Mouse (Mus musculus) T-helper 2 cell (primary cell): ENCODE measurements around the gene Cep104.

Experiments
- in situ Hi-C: fragments of 300-600 bp; cut with MboI, MseI; formaldehyde crosslinking; loops from one replicate; pipeline ENCODE4 v1.15.1; 2025; ENCODE audit warnings: high pct_unique_total_duplicates

Gene Cep104

DNA sequence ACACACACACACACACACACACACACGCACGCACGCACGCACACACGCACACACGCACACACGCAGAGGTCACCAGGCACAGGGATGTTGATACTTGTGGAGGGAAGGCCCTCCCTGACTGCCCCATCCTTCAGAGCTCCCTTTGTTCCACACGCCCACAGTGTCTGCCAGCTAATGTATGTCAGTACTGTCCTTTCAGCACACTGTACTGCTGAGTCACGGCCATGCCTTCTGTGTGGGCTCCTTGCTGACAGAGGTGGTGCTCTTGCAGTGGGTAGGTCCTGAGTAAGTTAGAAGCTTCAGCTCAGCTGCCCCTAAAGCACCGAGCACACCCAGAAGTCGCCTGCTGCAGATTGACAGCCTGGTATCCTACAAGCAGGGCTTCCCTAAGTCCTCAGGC, 5.5 kb downstream of the Cep104 start:
- in situ Hi-C loops: no loop called here

DNA sequence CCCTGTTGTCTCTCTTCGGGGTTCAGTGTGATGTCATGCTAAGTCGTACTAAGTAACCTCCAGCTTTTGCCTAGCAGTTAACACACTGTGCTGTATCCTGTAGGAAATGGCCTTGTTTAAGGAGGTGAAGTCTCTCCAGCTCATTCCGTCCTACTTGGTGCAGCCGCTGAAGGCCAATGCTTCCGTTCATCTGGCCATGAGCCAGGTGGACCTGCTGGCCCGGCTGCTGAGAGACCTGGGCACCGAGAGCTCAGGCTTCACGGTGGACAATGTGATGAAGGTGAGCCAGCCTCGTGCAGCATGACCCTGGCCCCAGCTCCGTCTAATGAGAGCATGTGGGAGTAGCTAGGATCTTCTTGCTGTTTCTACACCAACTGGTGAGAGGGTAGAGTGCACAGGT, 17.7 kb downstream of the Cep104 start:
- in situ Hi-C loops: no loop called here

DNA sequence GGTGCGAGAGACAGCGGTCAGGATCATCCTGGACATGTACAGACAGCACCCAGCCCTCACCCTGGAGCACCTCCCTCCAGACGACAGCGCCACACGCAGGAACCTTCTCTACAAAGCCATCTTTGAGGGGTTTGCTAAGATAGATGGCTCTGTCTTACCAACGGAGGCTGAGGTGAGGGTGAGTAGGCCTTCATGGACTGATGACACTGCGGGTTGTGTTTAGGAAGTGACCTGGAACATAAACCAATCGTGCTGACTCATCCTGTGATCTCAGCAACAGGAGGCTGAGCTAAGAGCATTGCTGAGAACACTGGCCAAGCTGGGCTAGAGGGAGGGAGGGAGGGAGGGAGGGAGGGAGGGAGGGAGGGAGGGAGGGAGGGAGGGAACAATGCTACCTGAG, 18.5 kb downstream of the Cep104 start:
- in situ Hi-C loops: no loop called here

DNA sequence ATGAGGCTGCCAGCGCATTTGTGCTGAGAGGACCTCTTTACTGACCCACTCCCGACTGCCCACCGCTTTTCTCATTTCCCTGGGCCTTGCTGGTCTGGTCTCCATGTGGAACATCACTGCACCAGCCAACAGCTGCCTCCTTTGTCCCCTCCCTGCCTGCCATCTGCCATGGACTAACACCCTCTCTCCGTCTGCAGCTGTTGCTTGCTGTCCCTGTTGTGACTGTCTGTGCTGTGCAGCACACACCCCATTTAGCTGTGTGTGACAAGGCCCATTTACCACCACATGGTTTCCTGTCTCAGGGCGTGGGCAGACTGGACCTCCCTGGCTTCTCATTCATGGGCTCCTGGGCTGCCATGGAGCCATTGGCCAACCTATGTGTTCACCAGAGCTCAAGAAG, 30.5 kb downstream of the Cep104 start:
- in situ Hi-C loops: no loop called here

DNA sequence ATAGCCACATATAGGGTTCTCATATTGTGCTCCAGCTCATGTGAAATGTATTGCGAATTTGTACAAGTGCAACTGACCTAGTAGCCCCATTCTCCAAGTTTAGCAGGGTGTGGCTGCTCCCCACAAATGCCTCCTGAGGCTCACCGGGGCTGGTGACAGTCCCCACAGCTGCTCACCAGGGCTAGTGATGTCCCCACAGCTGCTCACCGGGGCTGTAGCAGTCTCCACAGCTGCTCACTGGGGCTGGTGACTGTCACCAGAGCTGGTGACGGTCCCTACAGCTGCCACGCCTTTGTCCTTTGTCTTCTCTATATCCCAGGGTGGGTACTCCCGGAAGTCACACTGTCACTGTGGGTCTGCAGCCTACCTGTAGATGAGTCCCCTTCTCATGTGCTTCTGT, 31.3 kb downstream of the Cep104 start:
- in situ Hi-C loops: no loop called here

DNA sequence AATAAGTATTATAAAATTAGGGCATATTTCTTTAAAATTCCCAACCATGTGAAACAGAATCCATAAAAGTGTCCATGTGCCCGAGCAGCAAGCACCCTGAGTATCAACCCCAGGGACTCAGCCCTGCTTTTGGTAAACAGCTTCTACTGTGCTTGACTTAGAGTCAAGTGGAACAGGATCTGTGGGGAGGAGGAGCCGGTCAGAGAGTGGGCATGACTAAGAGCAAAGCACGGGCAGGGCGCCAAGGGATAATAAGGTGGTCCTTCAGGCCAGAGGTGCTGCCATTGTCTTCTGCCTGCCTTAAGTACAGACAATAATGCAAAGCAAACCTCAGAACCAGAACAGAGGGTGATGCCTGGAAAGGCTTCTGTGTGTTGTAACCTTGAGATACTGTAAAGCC, 32.8 kb downstream of the Cep104 start:
- in situ Hi-C loops: no loop called here

DNA sequence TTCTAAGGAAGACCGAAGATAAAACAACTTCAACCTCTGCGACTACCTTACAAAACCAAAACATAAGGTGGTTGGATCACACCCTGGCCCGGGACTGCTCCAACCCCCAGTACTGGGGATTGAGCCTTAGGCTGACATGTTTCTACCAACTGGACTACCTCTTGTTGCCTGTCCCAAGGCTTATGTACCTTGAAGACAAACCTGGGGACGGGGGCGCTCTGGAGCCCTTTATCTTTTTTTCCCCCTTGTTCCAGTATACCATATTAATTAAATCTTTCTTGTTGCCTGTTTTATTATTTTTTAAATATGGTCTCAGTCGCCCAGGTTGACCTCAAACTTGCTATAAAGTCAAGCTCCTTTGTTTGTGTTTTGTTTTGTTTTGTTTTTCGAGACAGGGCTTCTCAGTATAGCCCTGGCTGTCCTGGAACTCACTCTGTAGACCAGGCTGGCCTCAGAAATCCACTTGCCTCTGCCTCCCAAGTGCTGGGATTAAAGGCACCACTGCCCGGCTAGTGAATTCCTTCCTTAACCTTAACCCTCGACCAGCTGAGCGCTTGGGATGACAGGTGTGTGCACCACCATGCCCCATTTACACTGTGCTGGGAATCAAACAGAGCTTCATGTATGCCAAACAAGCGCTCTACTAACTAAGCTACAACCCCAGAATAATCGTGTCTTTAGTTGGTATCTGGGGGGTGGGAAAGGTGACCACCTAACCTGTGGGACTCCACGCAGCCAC, 36.1 kb downstream of the Cep104 start:
- in situ Hi-C loops: loop anchor here (5.0 kb wide), 1 partner anchor 34 kb away; the partner anchor contains the start of genes Cep104 and Dffb

DNA sequence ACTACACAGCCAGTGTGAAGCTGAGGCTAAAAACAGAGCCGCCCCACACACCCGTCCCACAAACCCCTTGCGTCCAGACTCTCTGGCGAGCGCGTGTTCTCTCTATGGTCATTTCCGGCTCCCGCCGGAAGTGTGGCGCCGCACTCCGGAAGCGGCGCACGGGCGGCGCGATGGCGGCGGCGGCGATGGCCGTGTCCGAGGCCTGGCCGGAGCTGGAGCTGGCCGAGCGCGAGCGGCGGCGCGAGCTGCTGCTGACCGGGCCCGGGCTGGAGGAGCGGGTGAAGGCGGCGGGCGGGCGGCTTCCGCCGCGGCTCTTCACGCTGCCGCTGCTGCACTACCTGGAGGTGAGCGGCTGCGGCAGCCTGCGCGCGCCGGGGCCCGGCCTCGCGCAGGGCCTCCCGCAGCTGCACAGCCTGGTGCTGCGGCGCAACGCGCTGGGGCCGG, 36.7 kb downstream of the Cep104 start, which contains the start of gene Lrrc47:
Gene Lrrc47 (plus strand): TSS at position 86 of the 444 bp plus-strand sequence.
- in situ Hi-C loops: loop anchor here (5.0 kb wide), 1 partner anchor 34 kb away; the partner anchor contains the start of genes Cep104 and Dffb

DNA sequence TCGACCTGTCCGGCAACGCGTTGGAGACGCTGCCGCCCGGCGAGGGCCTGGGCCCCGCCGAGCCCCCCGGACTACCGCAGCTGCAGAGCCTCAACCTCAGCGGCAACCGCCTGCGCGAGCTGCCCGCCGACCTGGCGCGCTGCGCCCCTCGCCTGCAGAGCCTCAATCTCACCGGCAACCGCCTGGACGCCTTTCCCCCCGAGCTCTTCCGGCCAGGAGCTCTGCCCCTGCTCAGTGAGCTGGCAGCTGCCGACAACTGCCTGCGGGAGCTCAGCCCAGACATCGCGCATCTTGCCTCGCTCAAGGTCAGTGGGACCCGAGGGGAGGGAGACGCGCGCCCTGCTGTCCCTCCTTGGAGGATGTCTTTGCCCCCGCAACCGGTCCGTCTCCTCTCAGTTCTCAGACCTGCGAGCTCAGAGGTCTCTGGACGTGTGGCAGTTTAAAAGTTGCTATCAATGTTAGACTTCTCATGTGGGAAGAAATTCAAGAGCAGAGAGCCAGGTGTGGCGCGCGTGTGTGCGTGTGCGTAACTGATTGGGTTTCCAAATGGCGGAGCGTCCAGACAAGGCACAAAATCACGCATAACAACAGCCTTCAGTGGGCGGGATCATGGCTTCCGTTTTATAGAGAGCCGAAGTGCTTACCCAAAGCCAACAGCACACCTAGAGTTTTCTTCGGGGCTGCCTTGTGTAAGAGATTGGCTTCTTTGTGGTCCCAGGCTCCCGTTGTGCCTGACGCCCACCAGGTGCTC, 37.3 kb downstream of the Cep104 start:
- in situ Hi-C loops: loop anchor here (5.0 kb wide), 1 partner anchor 35 kb away; the partner anchor contains the start of genes Cep104 and Dffb

DNA sequence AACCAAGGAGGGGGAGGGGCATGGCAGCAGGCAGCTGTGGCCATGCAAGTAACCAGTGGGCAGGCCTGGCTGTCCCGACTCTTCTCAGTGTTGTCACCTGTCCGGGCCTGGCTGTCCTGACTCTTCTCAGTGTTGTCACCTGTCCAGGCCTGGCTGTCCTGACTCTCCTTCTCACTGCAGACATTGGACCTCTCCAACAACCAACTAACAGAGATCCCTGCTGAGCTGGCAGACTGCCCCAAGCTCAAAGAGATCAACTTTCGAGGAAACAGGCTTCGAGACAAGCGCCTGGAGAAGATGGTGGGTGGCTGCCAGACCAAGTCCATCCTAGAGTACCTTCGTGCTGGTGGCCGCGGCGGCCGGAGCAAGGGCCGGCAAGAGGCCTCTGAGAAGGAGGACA, 40.5 kb downstream of the Cep104 start:
- in situ Hi-C loops: no loop called here

DNA sequence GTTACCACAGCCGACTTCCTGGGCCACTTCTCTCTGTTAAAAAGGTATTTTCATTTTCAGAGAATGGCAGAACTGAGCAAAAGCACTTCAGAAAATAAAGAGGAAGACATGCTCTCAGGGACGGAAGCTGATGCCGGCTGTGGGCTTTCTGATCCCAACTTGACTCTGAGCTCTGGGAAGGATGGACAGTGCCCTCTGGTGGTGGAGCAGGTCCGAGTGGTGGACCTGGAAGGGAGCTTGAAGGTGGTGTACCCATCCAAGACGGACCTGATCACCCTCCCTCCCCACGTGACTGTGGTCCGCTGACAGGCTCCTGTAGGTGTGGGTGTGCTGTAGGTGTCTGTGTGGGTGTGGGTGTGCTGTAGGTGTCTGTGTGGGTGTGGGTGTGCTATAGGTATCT, 44.6 kb downstream of the Cep104 start:
- in situ Hi-C loops: no loop called here

DNA sequence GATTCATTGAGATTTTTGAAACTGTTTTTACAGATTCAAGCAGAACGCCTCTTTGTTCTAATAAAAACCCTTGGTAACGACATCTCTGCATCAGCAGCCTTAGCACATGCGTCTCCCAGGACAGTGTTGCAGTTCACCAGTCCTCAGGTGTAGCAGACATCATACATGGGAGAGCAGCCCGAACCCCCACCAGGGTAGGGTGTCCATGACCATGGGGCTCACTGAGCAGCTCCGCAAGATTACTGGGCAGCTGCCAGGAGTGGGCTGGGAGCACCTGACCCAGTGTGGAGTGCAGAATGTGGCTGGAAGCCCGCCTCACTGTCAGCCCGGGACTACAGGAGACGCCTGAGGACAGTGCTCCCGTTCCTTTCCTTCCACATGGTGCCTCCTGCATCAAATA, 46.4 kb downstream of the Cep104 start:
- in situ Hi-C loops: no loop called here

DNA sequence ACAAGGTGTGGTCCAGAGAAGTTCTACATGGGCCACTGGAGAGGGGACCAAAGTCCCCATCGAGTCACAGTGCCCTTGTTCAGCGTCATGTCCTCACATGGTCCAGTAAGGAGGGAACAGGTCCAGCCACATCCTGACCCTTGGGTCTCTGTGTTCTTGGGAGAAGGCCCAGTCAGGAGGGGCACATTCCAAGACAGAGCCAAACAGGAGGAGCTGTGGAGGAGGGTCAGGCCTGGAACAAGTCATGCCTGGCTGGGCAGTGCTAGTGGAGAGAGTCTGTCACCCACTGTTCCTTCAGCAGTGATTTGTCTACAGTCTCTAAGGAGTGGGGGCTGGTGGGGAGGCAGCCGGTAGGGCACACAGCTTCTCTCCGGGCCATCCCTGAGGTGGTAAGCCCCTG, 47.4 kb downstream of the Cep104 start:
- in situ Hi-C loops: no loop called here

DNA sequence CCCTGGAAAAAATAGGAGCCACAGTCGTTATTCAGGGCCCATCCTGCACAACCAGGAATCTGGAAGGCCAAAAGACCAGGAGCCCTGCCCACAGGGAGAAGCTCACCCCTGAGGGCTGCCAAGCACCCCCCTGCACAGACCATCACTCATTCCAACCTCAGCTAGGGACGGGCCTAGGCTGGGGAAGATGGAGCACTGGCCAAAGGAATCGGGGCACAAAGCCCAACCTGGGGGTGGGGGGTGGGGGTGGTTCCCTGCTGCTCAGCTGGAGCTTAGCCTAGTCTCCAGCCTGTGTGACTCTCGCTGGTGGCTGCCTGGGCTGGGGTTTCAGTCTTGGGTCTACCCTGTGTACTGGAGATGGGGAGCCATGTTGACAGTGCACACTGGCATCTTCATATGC, 47.9 kb downstream of the Cep104 start:
- in situ Hi-C loops: no loop called here

DNA sequence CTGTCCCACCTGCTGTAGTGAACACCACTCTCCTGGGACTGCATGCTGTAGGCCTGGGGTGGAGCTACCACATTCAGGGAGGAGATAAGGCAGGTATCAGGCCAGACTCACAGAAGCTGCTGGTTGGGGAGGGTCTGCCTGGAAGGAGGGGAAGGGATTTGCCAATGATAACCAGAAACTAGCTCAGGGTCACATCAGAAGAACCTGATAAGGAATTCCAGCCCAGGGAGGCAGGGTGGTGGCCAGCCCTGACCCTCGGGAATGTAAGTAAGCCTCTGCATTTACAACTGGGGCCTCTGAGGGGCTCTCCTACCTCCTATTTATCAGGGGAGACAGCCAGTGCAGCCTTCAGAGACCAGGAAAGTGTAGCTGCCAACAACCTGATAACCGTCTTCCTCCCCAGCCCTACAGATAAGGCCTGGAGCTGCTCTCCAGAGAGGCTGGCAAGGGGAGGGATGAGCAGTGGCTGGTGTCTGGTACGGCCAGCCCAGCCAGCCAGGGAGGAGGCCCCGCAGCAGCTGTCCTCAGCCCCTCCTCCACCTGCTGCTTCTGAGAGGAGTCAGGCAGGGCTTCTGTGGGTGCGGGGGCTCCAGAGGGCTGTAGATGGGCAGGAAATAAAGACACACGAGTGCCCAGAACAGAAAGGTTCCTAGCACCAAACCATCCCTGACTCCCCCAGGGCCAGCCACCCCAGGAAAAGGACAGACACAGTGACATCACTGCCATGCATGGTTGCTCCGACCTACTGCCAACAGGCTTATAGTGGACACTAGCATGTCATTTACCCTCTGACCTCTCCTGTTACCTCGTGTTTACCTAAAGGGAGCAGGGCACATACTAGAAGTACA, 49.0 kb downstream of the Cep104 start:
- in situ Hi-C loops: no loop called here

DNA sequence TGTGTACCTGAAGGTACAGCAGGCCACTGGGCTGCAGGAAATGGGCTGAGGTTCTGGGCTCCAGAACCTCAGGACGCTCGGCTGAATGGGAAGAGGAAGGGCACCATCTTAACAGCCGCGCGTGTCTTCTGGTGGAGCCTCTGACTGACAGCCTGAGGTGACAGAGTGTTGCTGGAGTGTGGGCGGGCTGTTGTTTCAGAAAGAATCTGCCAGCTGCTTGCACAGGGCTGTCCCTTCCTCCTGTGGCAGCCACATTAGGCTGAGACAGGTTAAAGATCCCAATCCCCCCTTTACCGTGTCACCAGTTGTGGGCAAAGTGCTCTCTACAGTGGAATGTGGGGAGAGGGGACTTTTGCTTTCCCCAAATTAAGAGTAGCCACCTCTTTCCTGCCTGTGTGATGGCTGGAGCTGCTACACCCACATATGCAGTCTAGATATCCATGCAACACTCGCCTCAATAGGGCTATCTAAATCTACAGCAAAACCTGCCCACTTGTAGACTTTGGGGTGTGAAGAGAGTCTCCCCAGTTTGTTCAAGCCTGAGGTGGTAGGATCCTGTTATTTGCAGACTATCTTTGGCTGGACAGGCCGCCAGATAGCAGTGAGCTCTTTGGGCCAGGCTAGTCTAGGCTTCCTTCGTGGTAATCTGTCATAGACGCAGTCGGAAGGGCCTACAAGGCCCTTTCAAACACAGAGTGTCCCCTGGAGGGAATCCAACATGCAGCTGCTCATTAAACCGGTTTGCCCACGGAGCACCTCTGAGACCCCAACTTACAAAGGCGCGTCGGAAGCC, 49.9 kb downstream of the Cep104 start:
- in situ Hi-C loops: no loop called here

DNA sequence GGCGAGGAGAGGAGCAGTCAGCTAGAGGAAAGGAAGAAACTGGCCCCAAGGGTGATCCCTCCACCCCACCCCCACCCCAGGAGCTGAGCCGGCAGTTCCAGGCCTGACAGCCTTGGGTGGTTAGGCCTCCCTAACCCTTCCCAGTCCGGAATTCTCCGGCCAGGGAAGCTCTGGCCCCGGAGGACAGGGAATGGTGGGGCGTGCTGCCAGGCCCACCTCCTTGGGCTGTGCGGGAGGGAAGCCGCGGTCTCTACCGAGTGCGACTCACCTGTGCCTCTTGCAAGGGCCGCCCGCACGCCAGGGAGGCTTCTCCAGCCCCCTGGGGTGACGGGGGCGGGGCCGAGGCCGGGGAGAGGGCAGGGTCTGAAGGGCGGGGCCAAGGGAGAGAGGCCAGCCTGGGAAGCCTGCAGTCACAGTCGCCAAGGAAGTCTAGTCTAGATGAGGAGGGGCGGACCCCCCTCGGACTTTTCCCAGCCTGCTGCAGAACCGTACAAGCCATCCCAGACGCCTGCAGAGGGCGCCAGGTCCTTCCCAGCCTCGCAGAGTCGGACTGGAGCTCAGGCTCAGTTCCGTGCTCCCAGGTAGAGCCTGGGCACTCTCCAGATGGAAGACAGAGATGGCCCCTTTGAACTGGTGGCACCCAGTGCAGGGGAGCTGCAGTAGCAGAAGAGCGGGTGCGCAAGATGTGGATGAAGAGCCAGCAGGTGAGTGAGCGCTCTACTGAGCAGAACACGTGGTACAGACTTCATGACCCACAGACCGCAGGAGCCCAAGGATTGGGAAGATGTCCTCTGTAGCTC, 50.8 kb downstream of the Cep104 start, which contains the start of gene Smim1:
Gene Smim1 (minus strand): TSS at position 590 of the 800 bp plus-strand sequence.
- in situ Hi-C loops: no loop called here

DNA sequence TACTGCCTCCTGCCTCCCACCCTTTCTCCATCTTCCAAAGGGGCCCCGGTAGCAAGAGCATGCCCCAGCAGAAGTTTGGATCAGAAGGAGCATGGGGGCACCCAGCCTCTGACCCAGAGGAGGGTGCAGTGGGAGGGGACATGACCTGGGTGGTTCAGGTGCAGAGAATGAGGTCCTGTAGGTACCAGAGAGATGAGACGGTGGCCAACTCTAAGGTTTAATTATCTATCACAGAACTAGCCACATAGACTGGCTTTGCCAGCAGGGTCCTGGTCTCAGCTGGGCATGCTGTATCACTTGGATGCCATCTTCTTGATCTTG, 51.4 kb downstream of the Cep104 start:
- in situ Hi-C loops: no loop called here

DNA sequence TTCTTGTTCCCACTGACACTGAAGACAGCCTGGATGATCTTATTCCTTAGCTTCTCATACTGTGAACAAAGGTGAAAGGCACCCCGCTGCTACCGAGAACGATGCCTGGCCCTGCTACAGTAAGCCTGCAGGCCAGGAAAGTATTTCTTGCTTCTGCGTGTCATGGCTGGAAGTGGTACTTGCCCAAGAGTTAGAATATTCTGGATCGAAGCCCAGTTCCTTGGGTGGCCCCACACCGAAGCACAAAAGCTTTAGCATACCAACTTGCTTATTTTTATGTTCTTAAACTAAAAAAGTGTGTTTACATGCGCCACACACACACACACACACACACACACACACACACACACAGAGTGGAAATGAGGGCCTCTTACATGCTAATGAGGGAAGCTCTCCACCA, 53.1 kb downstream of the Cep104 start:
- in situ Hi-C loops: no loop called here

DNA sequence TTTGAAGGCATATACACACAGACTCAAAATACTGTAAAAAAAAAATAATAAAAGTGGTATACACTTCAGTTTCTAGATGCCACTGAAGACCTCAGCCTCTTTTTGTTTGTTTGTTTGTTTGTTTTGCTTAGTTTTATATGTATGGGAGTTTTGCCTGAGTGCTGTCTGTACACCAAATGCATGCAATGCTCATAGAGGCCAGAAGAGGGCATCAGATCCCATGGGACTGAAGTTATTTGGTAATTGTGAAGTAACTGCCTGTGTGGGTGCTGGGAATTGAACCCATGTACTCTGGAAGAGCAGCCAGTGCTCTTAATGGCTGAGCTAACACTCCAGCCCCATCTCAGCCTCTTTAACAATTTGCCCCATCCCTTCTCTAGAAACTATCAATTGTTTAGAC, 53.7 kb downstream of the Cep104 start:
- in situ Hi-C loops: no loop called here
